Mouse (Mus musculus): ENCODE results near the gene Ttc22.

The Ttc22 gene

GRCm38 (mm10) chr4:106622030-106622493 lies at the start of gene Ttc22:
TSS of gene Ttc22 (plus strand) at chr4:106622432.
- no peak for DNase-seq (ENCODE audit: low spot score)

GRCm38 (mm10) chr4:106575022-106575421 lies 47.2 kb upstream of the Ttc22 start:
- DNase-seq (ENCODE audit: low spot score) = no peak

GRCm38 (mm10) chr4:106577511-106577910 lies 44.7 kb upstream of the Ttc22 start:
- DNase-seq (ENCODE audit: low spot score) = no peak

- no peak for DNase-seq (ENCODE audit: low spot score)
Observed at GRCm38 (mm10) chr4:106581176-106581864, 40.9 kb upstream of the Ttc22 start.

- no peak for DNase-seq (ENCODE audit: low spot score)
Observed at GRCm38 (mm10) chr4:106581865-106582204, 40.4 kb upstream of the Ttc22 start.

GRCm38 (mm10) chr4:106582428-106583153 lies 39.6 kb upstream of the Ttc22 start:
- no peak for DNase-seq (ENCODE audit: low spot score)

- DNase-seq (ENCODE audit: low spot score) = no peak
Observed at GRCm38 (mm10) chr4:106584665-106585064, 37.6 kb upstream of the Ttc22 start.

- no peak for DNase-seq (ENCODE audit: low spot score)
Observed at GRCm38 (mm10) chr4:106587075-106587474, 35.2 kb upstream of the Ttc22 start.

GRCm38 (mm10) chr4:106590142-106590541 lies 32.1 kb upstream of the Ttc22 start:
- DNase-seq (ENCODE audit: low spot score) = no peak

GRCm38 (mm10) chr4:106590871-106591270 lies 31.4 kb upstream of the Ttc22 start:
- no peak for DNase-seq (ENCODE audit: low spot score)

GRCm38 (mm10) chr4:106593636-106594035 lies 28.6 kb upstream of the Ttc22 start:
- DNase-seq (ENCODE audit: low spot score) = no peak

GRCm38 (mm10) chr4:106596200-106596599 lies 26.0 kb upstream of the Ttc22 start:
- no peak for DNase-seq (ENCODE audit: low spot score)

- no peak for DNase-seq (ENCODE audit: low spot score)
Observed at GRCm38 (mm10) chr4:106597055-106597454, 25.2 kb upstream of the Ttc22 start.

GRCm38 (mm10) chr4:106597741-106598140 lies 24.5 kb upstream of the Ttc22 start:
- DNase-seq (ENCODE audit: low spot score) = no peak

- DNase-seq (ENCODE audit: low spot score) = no peak
Observed at GRCm38 (mm10) chr4:106599415-106599814, 22.8 kb upstream of the Ttc22 start.

GRCm38 (mm10) chr4:106600770-106601169 lies 21.5 kb upstream of the Ttc22 start:
- no peak for DNase-seq (ENCODE audit: low spot score)

GRCm38 (mm10) chr4:106606639-106607554 lies 15.3 kb upstream of the Ttc22 start:
- no peak for DNase-seq (ENCODE audit: low spot score)

- no peak for DNase-seq (ENCODE audit: low spot score)
Observed at GRCm38 (mm10) chr4:106607905-106608304, 14.3 kb upstream of the Ttc22 start.

GRCm38 (mm10) chr4:106613105-106613504 lies 9.1 kb upstream of the Ttc22 start:
- DNase-seq (ENCODE audit: low spot score) = no peak

GRCm38 (mm10) chr4:106613560-106613959 lies 8.7 kb upstream of the Ttc22 start:
- no peak for DNase-seq (ENCODE audit: low spot score)

- DNase-seq (ENCODE audit: low spot score) = no peak
Observed at GRCm38 (mm10) chr4:106614180-106614797, 7.9 kb upstream of the Ttc22 start.

- DNase-seq (ENCODE audit: low spot score) = no peak
Observed at GRCm38 (mm10) chr4:106614881-106615280, 7.4 kb upstream of the Ttc22 start.

Data from urinary bladder, postnatal 10 days (tissue).